Mouse (Mus musculus): ENCODE measurements around the gene Zp2. TPM values are rescaled to one million over a fixed set of nuclear protein-coding genes. Genes with fewer than 3 reads are reported as not detected.

Zp2 gene
- total and polyA plus RNA-seq, 3 experiments = 0.04 TPM; not detected in 2

GRCm38 (mm10) chr7:120116976-120117375, 28.1 kb downstream of the Zp2 start:
- no peak overlapping the region for H3K9ac ChIP-seq (ENCODE audit: insufficient read depth, low read depth)
- no peaks in the 10 kb centered on the region for H3K36me3 ChIP-seq (replicated peaks in 1 of 2; ENCODE audit: control insufficient read depth in 1 of 2, insufficient read depth in 1 of 2, low read length in 1 of 2)
- H3K4me3 ChIP-seq (replicated peaks in 1 of 3; ENCODE audit: low read depth in 2 of 3, low read length in 2 of 3, poor library complexity in 1 of 3) = no peak overlapping the region
- dilution Hi-C loops (cut with MboI; ENCODE audit: extremely low pct_ligation_motif_present, extremely low pct_unique_long_range_greater_than_20kb, low sequenced_read_pairs) = no loop called here
- in situ Hi-C loops (cut with MboI; ENCODE audit: low pct_ligation_motif_present, low pct_unique_long_range_greater_than_20kb, low sequenced_read_pairs) = loop anchor here (25.0 kb wide), 1 partner anchor 520 kb away; the partner anchor contains the start of gene Uqcrc2
- H3K4me2 ChIP-seq (ENCODE audit: insufficient read depth, low read depth, poor library complexity, severe bottlenecking) = no peak overlapping the region
- H3K27me3 ChIP-seq (replicated peaks) = no peaks in the 10 kb centered on the region
- H3K9me3 ChIP-seq (replicated peaks; ENCODE audit: low read length) = no peaks in the 10 kb centered on the region
- TF ChIP-seq BHLHE40 (IDR thresholded peaks at IDR 0.05; ENCODE audit: low read depth, low read length) (no peak), MXI1 (IDR thresholded peaks at IDR 0.05; ENCODE audit: low read depth, low read length) (no peak), MAZ (IDR thresholded peaks at IDR 0.05; ENCODE audit: low read depth, low read length) (no peak), PAX5 (IDR thresholded peaks at IDR 0.05; ENCODE audit: low read length) (no peak), JUND (conservative IDR thresholded peaks at IDR 0.05; ENCODE audit: low read depth, low read length) (no peak), UBTF (IDR thresholded peaks at IDR 0.05; ENCODE audit: low read depth, low read length) (no peak), TBP (conservative IDR thresholded peaks at IDR 0.05; ENCODE audit: low read depth, low read length) (no peak), HCFC1 (IDR thresholded peaks at IDR 0.05; ENCODE audit: low read depth, low read length) (no peak), USF1 (IDR thresholded peaks at IDR 0.05; ENCODE audit: low read depth, low read length) (no peak), TCF12 (IDR thresholded peaks at IDR 0.05; ENCODE audit: low read depth, low read length) (no peak), ZC3H11A (IDR thresholded peaks at IDR 0.05; ENCODE audit: low read depth, low read length) (no peak), MAX (IDR thresholded peaks at IDR 0.05; ENCODE audit: low read length) (no peak), CTCF (conservative IDR thresholded peaks at IDR 0.05 in 1 of 2, IDR thresholded peaks at IDR 0.05 in 1 of 2; ENCODE audit: low read depth in 2 of 2, low read length in 2 of 2) (no peak), MYC (IDR thresholded peaks at IDR 0.05; ENCODE audit: low read depth, low read length) (no peak), IRF4 (IDR thresholded peaks at IDR 0.05; ENCODE audit: low read depth, low read length) (no peak), ZKSCAN1 (IDR thresholded peaks at IDR 0.05; ENCODE audit: borderline replicate concordance, low read depth, low read length) (no peak), SIN3A (IDR thresholded peaks at IDR 0.05; ENCODE audit: low read length) (no peak)
- no peaks in the 10 kb centered on the region for H3K4me1 ChIP-seq (ENCODE audit: control insufficient read depth in 1 of 2, insufficient read depth in 2 of 2)
- no peak for DNase-seq (ENCODE audit: extremely low read depth)
- H3K27ac ChIP-seq (ENCODE audit: insufficient read depth, low read depth) = no peak overlapping the region
- H3K79me2 ChIP-seq (replicated peaks; ENCODE audit: control insufficient read depth, extremely low read depth, insufficient read depth, poor library complexity, severe bottlenecking) = no peaks in the 10 kb centered on the region

DNA sequence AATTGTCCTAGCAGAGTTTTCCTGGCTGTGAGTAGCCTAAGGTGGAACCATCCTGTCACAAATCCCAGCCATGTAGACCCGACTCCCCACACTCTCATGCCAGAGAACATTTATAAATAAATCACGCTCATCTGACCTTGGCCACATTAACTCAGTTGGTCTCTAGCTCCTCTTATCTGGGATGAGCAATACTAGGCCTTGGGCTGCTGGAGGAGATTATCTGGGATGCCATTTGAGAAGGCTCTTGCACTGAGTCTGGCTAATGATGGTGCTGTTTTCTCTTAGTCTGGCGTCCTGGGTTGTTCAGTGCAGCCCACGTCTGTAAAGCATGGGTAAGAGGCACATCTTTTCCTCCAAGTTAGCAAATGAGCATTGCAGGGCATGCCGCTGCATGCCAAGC, 35.4 kb downstream of the Zp2 start:
- no peak for TF ChIP-seq USF1 (IDR thresholded peaks at IDR 0.05; ENCODE audit: low read depth, low read length)
- TF ChIP-seq USF2 (conservative IDR thresholded peaks at IDR 0.05; ENCODE audit: low read depth, low read length) = no peak
- TF ChIP-seq MAFK (IDR thresholded peaks at IDR 0.05; ENCODE audit: insufficient replicate concordance, low read length) = no peak

More for the DNA sequence above, 35.4 kb downstream of the Zp2 start:
- H3K4me1 ChIP-seq (ENCODE audit: control insufficient read depth in 1 of 2, insufficient read depth in 2 of 2) = no peaks in the 10 kb centered on the region
- H3K4me3 ChIP-seq (replicated peaks in 1 of 3; ENCODE audit: low read depth in 2 of 3, low read length in 2 of 3, poor library complexity in 1 of 3) = no peak overlapping the region
- H3K9ac ChIP-seq (ENCODE audit: insufficient read depth, low read depth) = no peak overlapping the region
- H3K36me3 ChIP-seq (replicated peaks in 1 of 2; ENCODE audit: control insufficient read depth in 1 of 2, insufficient read depth in 1 of 2, low read length in 1 of 2) = no peaks in the 10 kb centered on the region
- no peak overlapping the region for H3K27ac ChIP-seq (ENCODE audit: insufficient read depth, low read depth)
- H3K27me3 ChIP-seq (replicated peaks) = no peaks in the 10 kb centered on the region
- dilution Hi-C loops (cut with MboI; ENCODE audit: extremely low pct_ligation_motif_present, extremely low pct_unique_long_range_greater_than_20kb, low sequenced_read_pairs) = no loop called here
- in situ Hi-C loops (cut with MboI; ENCODE audit: low pct_ligation_motif_present, low pct_unique_long_range_greater_than_20kb, low sequenced_read_pairs) = loop anchor here (25.0 kb wide), 1 partner anchor 528 kb away; the partner anchor contains the start of gene Uqcrc2
- DNase-seq (ENCODE audit: extremely low read depth) = no peak
- no peak overlapping the region for H3K4me2 ChIP-seq (ENCODE audit: insufficient read depth, low read depth, poor library complexity, severe bottlenecking)
- no peaks in the 10 kb centered on the region for H3K9me3 ChIP-seq (replicated peaks; ENCODE audit: low read length)
- no peaks in the 10 kb centered on the region for H3K79me2 ChIP-seq (replicated peaks; ENCODE audit: control insufficient read depth, extremely low read depth, insufficient read depth, poor library complexity, severe bottlenecking)

All from CH12.LX (cell line).